Mouse (Mus musculus) forebrain, embryonic 14.5 days (tissue): ENCODE results near the gene Gsg1l. TPM values are rescaled to one million over a fixed set of nuclear protein-coding genes. Genes with fewer than 3 reads are reported as not detected.

ENCODE experiments used
- ATAC-seq: fragments of 200-750 bp; cut with Nextera tagmentation; 2 replicates; pipeline ENCODE4 v1.8.0; 2017; ENCODE audit warnings: mild to moderate bottlenecking, moderate library complexity
- DNase-seq: peaks from one replicate; pipeline ENCODE4 v3.0.0-alpha.2; 2015; ENCODE audit warnings: low spot score
- H3K27ac ChIP-seq: fragments of 300-500 bp; sonication (generic); 2 replicates; pipeline ENCODE4 v1.5.1; 2014; ENCODE audit warnings: low read depth, mild to moderate bottlenecking, control low read depth, low read length, moderate library complexity
- H3K27me3 ChIP-seq: fragments of 300-500 bp; sonication (generic); replicated peaks from 2 replicates; pipeline ENCODE4 v1.6.1; 2014; ENCODE audit warnings: low read length, control low read depth, mixed read lengths; ENCODE audit not compliant: control insufficient read depth, insufficient read depth
- H3K36me3 ChIP-seq: fragments of 300-500 bp; sonication (generic); 2 replicates; pipeline ENCODE4 v1.6.1; 2014; ENCODE audit warnings: low read length, control low read depth; ENCODE audit not compliant: control insufficient read depth, insufficient read depth
- H3K4me1 ChIP-seq: fragments of 300-500 bp; sonication (generic); 2 replicates; pipeline ENCODE4 v1.6.1; 2014; ENCODE audit warnings: antibody characterized with exemption, low read length, control low read depth; ENCODE audit not compliant: control insufficient read depth, insufficient read depth
- H3K4me2 ChIP-seq: fragments of 300-500 bp; sonication (generic); 2 replicates; pipeline ENCODE4 v1.6.1; 2014; ENCODE audit warnings: mild to moderate bottlenecking, control low read depth, low read length
- H3K4me3 ChIP-seq: fragments of 300-500 bp; sonication (generic); 2 replicates; pipeline ENCODE4 v1.5.1; 2014; ENCODE audit warnings: low read depth, low read length, control low read depth
- H3K9ac ChIP-seq: fragments of 300-500 bp; sonication (generic); 2 replicates; pipeline ENCODE4 v1.6.1; 2014; ENCODE audit warnings: mild to moderate bottlenecking, low read length, control low read depth, moderate library complexity
- H3K9me3 ChIP-seq: fragments of 300-500 bp; sonication (generic); replicated peaks from 2 replicates; pipeline ENCODE4 v1.6.1; 2016; ENCODE audit warnings: low read length, control low read depth, mixed read lengths; ENCODE audit not compliant: control insufficient read depth
- WGBS: fragments of 180-500 bp; shearing (Covaris S2); extraction: QIAGEN DNeasy Blood & Tissue Kit; methylation state at CpG from one replicate; pipeline ENCODE4 v1.1.7; 2014; 5-methylcytosine and 5-hydroxymethylcytosine counted together
- polyA plus RNA-seq: library from polyadenylated mRNA; unstranded; fragments of >200 nt; fragmentation: Nextera tagmentation; extraction: Ambion mirVana; gene quantifications from 2 replicates; pipeline ENCODE4 v1.2.1, GENCODE M21; 2014

Gene Gsg1l
- polyA plus RNA-seq, 1 experiment from 2014 or later, result 5.0 TPM

GRCm38 (mm10) chr7:126031598-126032364 is 50.4 kb downstream of the Gsg1l start:
- 43% methylated on average over 10 of the region's 10 CpGs for WGBS
- H3K4me1 ChIP-seq, result peaks cover 21% of the 10 kb centered on the region
- H3K36me3 ChIP-seq, result no peaks in the 10 kb centered on the region
- no peaks in the 10 kb centered on the region for H3K9me3 ChIP-seq
- no peak overlapping the region for H3K9ac ChIP-seq
- no peak overlapping the region for H3K4me3 ChIP-seq
- ATAC-seq (peak; percentile 74), DNase-seq (peak; percentile 90)
- peak overlapping the region; percentile 71 for H3K27ac ChIP-seq
- no peak overlapping the region for H3K4me2 ChIP-seq
- H3K27me3 ChIP-seq, result no peaks in the 10 kb centered on the region

GRCm38 (mm10) chr7:126027410-126027809 is 54.8 kb downstream of the Gsg1l start:
- Histone ChIP-seq H3K4me2 (no peak overlapping the region), H3K9ac (no peak overlapping the region), H3K4me1 (peaks cover 6% of the 10 kb centered on the region; the same call in 1 of the 2 replicates), H3K4me3 (no peak overlapping the region), H3K27me3 (no peaks in the 10 kb centered on the region), H3K36me3 (no peaks in the 10 kb centered on the region), H3K27ac (no peak overlapping the region), H3K9me3 (no peaks in the 10 kb centered on the region)
- no peak for ATAC-seq
- DNase-seq, result no peak
- WGBS, result 90% methylated on average over 1 of the region's 1 CpGs

DNA sequence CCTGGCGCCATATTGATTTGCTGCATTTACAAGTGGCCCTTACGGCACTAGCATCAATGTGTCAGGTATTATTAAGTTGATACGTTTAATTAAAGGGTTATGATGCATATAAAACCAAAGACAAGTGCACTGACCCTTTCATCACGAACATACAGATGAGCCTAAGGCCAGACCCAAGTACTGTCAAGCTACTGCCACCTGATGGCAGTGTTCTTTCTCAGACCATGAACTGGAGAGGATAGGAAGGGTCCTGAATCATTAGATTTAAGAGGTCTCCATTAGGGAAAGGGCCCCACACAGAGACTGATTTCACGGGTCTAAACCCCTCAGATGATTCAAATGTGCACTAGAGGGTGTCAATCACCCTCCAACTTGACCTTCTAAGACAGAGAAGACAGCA is 55.6 kb downstream of the Gsg1l start:
- Histone ChIP-seq H3K9ac (no peak overlapping the region), H3K4me1 (no peaks in the 10 kb centered on the region), H3K27ac (no peak overlapping the region), H3K36me3 (no peaks in the 10 kb centered on the region), H3K4me2 (no peak overlapping the region), H3K27me3 (no peaks in the 10 kb centered on the region), H3K9me3 (no peaks in the 10 kb centered on the region), H3K4me3 (no peak overlapping the region)
- 63% methylated on average over 5 of the region's 5 CpGs for WGBS
- DNase-seq (no peak), ATAC-seq (no peak)

GRCm38 (mm10) chr7:126019966-126020365 is 62.2 kb downstream of the Gsg1l start:
- Histone ChIP-seq H3K4me2 (no peak overlapping the region), H3K27ac (no peak overlapping the region), H3K36me3 (no peaks in the 10 kb centered on the region), H3K9me3 (no peaks in the 10 kb centered on the region), H3K9ac (no peak overlapping the region), H3K4me1 (peaks cover 6% of the 10 kb centered on the region; the same call in 1 of the 2 replicates), H3K4me3 (no peak overlapping the region), H3K27me3 (no peaks in the 10 kb centered on the region)
- DNase-seq (no peak), ATAC-seq (no peak)
- 72% methylated on average over 6 of the region's 6 CpGs for WGBS

- H3K4me1 ChIP-seq, result peaks cover 6% of the 10 kb centered on the region; the same call in 1 of the 2 replicates
- ATAC-seq (no peak), DNase-seq (no peak)
- no peaks in the 10 kb centered on the region for H3K9me3 ChIP-seq
- no peaks in the 10 kb centered on the region for H3K36me3 ChIP-seq
- H3K9ac ChIP-seq, result no peak overlapping the region
- H3K4me2 ChIP-seq, result no peak overlapping the region
- 22% methylated on average over 9 of the region's 9 CpGs for WGBS
- no peak overlapping the region for H3K4me3 ChIP-seq
- no peak overlapping the region for H3K27ac ChIP-seq
- H3K27me3 ChIP-seq, result no peaks in the 10 kb centered on the region
These were observed 62.9 kb downstream of the Gsg1l start for GRCm38 (mm10) chr7:126019321-126019720.

DNA sequence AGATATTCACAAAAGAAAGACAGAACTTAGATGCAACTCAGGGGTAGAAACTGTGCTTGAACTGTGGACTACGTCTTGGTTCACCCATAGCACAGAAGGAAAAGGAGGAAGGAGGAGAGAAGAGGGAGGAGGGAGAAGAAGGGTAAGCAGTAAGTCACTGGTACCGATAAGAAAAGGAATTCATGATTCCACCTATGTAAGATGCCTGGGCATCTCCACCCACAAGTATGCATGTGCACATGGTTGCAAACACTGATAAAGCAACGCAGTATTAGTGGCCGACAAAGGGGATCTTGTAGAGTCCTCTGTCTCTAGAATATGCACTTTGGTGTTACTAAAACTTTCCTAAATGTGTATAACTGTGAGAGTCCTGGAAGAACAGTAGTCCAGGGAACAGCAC is 64.8 kb downstream of the Gsg1l start:
- Histone ChIP-seq H3K36me3 (no peaks in the 10 kb centered on the region), H3K4me2 (no peak overlapping the region), H3K27ac (no peak overlapping the region), H3K9ac (no peak overlapping the region), H3K27me3 (no peaks in the 10 kb centered on the region), H3K4me1 (peaks cover 13% of the 10 kb centered on the region), H3K4me3 (no peak overlapping the region), H3K9me3 (no peaks in the 10 kb centered on the region)
- DNase-seq (no peak), ATAC-seq (no peak)
- 87% methylated on average over 4 of the region's 4 CpGs for WGBS

DNA sequence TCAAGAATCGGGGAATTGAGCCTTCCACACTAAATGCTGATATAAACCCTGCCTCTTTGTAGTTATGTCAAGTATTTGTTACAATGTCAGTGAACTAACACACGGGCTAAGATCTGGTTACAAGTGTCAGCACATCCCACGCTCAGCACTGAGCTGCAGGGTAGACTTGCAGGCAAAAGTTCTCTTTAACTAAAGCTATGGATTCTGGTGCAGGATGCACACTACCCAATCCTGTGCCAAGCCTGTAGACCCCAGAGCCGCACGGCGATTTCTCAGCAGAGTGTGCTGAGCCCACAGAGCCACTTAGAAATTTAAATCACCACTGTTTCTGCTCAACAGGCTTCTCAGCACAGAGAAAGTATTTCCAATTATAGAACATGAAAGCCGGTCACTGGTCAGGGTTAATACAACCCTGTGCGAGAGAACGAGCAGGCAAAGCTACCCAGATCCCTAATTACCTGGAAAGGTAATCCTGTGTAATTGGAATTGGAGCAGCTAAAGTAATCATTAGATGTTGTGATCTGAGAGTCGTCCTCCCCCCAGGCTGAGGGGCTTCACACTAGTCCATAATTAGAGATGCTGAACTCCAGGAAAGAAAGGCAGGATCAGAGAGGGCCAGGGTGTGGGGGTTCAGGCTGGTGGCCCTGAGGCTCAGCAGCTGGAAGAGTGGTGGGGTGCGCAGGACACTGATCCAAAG is 69.7 kb downstream of the Gsg1l start:
- Histone ChIP-seq H3K27ac (no peak overlapping the region), H3K4me3 (no peak overlapping the region), H3K9ac (no peak overlapping the region), H3K9me3 (no peaks in the 10 kb centered on the region), H3K27me3 (no peaks in the 10 kb centered on the region), H3K4me1 (peaks cover 38% of the 10 kb centered on the region), H3K4me2 (no peak overlapping the region), H3K36me3 (no peaks in the 10 kb centered on the region)
- ATAC-seq, result peak; percentile 9; the same call in 1 of the 2 replicates
- DNase-seq, result peak; percentile 49
- WGBS, result 6% methylated on average over 11 of the region's 11 CpGs

DNA sequence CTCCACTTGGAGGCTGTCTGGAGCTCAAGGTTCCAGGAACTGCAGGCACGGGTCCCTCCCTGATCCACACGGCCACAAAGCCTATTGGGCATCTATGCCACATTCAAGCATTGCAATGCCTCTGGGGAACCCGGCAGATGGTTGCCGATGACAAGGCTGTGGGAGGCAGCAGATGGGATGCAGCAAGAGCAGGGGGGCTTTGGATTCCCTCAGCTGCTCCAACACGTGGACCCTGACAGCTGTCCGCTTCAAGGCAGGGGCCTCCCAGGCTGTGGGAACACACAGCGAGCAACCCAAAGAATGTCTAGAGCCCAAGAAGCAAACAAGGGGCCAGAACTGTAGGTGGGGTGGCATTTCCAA is 73.4 kb downstream of the Gsg1l start:
- Histone ChIP-seq H3K4me1 (peaks cover 40% of the 10 kb centered on the region), H3K27ac (peak overlapping the region; percentile 66; the same call in 1 of the 2 replicates)

More for the DNA sequence above, 73.4 kb downstream of the Gsg1l start:
- peak; percentile 80 for ATAC-seq
- Histone ChIP-seq H3K36me3 (no peaks in the 10 kb centered on the region), H3K9ac (no peak overlapping the region), H3K4me2 (no peak overlapping the region), H3K4me3 (no peak overlapping the region), H3K27me3 (no peaks in the 10 kb centered on the region), H3K9me3 (no peaks in the 10 kb centered on the region)
- DNase-seq, result peak; percentile 89
- WGBS, result 47% methylated on average over 7 of the region's 7 CpGs
